Mouse (Mus musculus): ENCODE results near the gene Smap2. TPM values are rescaled to one million over a fixed set of nuclear protein-coding genes. Genes with fewer than 3 reads are reported as not detected.

Gene Smap2
- polyA plus RNA-seq, 1 experiment from 2014 or later = 14.4 TPM

DNA sequence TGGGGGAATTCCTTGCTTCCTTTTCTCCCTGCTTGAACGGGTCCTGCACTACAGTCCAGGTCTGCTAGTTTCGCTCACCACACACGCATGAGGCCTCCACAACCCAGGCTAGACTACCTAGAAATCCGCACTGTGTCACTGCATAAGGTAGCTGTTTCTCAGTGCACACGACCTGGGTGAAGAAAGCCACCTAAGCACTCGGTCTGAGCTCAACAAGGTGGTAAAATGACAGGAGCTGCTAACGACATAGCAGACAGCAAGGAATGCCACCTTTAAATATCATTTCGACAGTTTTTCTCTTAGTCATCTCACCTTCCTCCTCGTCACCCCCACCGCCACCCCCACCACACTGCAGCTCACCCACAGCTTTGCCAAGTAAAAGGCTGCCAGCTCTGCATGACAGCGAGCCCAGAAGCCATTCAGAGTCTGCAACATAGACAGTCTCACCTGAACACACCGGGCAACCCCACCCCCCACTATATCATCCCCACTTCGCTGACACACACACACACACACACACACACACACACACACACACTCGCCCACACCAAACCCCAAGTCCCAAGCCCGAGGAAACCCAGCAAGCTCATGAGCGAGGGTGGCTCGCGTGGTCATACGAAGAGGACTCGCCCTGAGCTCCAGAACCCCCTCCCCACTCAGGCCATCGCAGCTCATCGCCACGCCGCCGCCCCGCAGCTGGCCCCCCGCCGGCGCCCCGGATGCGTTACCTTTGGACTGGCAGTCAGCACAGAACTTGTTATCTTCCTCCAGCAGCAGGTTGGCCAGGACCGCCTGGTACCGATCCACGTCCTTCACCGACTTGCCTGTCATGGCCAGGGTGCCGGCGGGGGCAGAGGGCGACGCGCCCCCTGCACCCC is 787 bp downstream of the Smap2 start:
- Histone ChIP-seq H3K27me3 (no peaks in the 10 kb centered on the region), H3K36me3 (no peaks in the 10 kb centered on the region), H3K9me3 (replicated peaks) (no peaks in the 10 kb centered on the region), H3K9ac (peak overlapping the region; percentile 83), H3K4me1 (peaks cover 23% of the 10 kb centered on the region), H3K4me2 (peak overlapping the region; percentile 87), H3K27ac (peak overlapping the region; percentile 80), H3K4me3 (replicated peaks) (peak overlapping the region; percentile 77)
- ATAC-seq (replicated peaks; ENCODE audit: low FRiP score) = peak; percentile 31
- 5% methylated on average over 37 of the region's 40 CpGs for WGBS

- H3K4me1 ChIP-seq = peaks cover 27% of the 10 kb centered on the region
- no peaks in the 10 kb centered on the region for H3K36me3 ChIP-seq
- ATAC-seq (replicated peaks; ENCODE audit: low FRiP score) = no peak
- H3K9ac ChIP-seq = no peak overlapping the region
- peak overlapping the region; percentile 87; the same call in 1 of the 2 replicates for H3K4me2 ChIP-seq
- no peak overlapping the region for H3K27ac ChIP-seq
- no peaks in the 10 kb centered on the region for H3K9me3 ChIP-seq (replicated peaks)
- whole genome bisulfite sequencing = 73% methylated on average over 7 of the region's 7 CpGs
- H3K4me3 ChIP-seq (replicated peaks) = 0 out of 2 replicates have a peak overlapping the region, but pooled peaks have one; percentile 77
- H3K27me3 ChIP-seq = no peaks in the 10 kb centered on the region
These were observed 1.8 kb downstream of the Smap2 start for GRCm38 (mm10) chr4:121015268-121015659.

DNA sequence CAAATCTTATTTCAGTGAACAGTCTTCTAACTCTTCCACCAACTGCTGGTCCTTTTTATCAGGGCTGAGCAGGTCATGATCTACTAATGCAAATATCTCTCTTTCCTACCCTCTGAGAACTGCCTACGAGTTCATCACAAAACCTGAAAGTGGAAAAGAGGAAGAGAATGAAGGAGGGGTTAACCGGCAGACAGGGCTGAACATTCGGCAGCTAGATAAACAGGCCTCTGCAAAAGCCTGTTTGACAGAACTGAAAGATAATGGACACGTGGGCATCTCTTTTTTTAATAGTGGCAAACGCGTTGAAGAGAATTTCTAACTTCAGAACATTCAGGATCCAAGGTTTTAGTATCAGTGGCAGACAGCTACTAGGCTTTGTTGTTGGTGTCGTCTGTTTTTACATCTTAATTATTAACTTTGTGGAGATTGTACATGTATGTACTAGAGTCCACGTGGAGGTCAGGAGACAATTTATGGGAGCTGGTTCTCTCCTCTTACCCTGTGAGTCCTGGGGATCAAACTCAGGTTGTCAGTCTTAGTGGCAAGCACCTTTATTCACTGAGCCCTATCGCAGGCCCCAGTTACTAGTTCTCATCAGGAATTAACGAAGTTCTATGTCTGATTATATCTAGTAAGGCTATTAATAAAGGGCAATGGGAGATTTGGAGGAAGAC is 2.3 kb downstream of the Smap2 start:
- peaks cover 28% of the 10 kb centered on the region for H3K4me1 ChIP-seq
- H3K9me3 ChIP-seq (replicated peaks) = no peaks in the 10 kb centered on the region
- ATAC-seq (replicated peaks; ENCODE audit: low FRiP score) = no peak
- no peak overlapping the region for H3K9ac ChIP-seq
- no peaks in the 10 kb centered on the region for H3K27me3 ChIP-seq
- WGBS = 73% methylated on average over 10 of the region's 10 CpGs
- no peaks in the 10 kb centered on the region for H3K36me3 ChIP-seq
- 0 out of 2 replicates have a peak overlapping the region, but pooled peaks have one; percentile 87 for H3K4me2 ChIP-seq
- no peak overlapping the region for H3K27ac ChIP-seq
- no peak overlapping the region for H3K4me3 ChIP-seq (replicated peaks)

GRCm38 (mm10) chr4:121010770-121011549 is 6.1 kb downstream of the Smap2 start:
- WGBS = 78% methylated on average over 11 of the region's 11 CpGs
- Histone ChIP-seq H3K4me2 (no peak overlapping the region), H3K27ac (no peak overlapping the region), H3K9me3 (replicated peaks) (no peaks in the 10 kb centered on the region), H3K4me1 (peaks cover 26% of the 10 kb centered on the region), H3K27me3 (no peaks in the 10 kb centered on the region), H3K9ac (no peak overlapping the region), H3K4me3 (replicated peaks) (no peak overlapping the region), H3K36me3 (no peaks in the 10 kb centered on the region)
- ATAC-seq (replicated peaks; ENCODE audit: low FRiP score) = no peak

- Histone ChIP-seq H3K4me1 (peaks cover 24% of the 10 kb centered on the region), H3K9ac (no peak overlapping the region), H3K27ac (no peak overlapping the region), H3K4me2 (no peak overlapping the region), H3K4me3 (replicated peaks) (no peak overlapping the region), H3K27me3 (no peaks in the 10 kb centered on the region), H3K36me3 (no peaks in the 10 kb centered on the region), H3K9me3 (replicated peaks) (no peaks in the 10 kb centered on the region)
- WGBS = 74% methylated on average over 5 of the region's 5 CpGs
- no peak for ATAC-seq (replicated peaks; ENCODE audit: low FRiP score)
These were observed 7.9 kb downstream of the Smap2 start for GRCm38 (mm10) chr4:121009151-121009550.

DNA sequence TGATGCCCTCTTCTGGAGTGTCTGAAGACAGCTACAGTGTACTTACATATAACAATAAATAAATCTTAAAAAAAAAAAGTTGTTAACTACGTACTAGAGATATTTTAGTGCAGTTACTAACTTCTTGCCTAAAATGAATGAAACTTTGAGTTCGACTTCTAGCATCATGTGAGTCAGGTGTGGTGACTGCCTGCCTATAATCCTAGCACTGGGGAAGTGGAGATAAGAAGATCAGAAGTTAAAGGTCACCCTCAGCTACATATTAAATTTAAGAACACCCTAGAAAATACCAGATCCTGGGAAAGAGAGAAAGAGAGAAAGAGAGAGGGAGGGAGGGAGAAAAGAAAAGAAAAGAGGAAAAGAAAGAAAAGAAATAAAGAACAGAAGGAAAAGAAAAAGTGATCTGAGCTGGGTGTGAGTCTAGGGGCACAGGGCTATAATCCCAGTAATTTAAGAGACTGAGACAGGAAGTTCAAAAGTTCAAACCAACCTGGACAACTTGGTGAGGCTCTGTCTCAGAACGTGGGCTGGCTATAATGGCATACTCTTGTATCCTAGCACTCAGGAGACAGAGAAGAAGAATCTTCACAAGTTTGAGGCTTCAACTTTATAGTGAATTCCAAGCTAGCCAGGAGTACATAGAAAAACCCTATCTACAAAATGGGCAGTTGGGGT is 8.8 kb downstream of the Smap2 start:
- WGBS = 44% methylated on average over 3 of the region's 3 CpGs
- Histone ChIP-seq H3K27ac (no peak overlapping the region), H3K4me1 (peaks cover 32% of the 10 kb centered on the region), H3K4me2 (no peak overlapping the region), H3K4me3 (replicated peaks) (no peak overlapping the region), H3K36me3 (no peaks in the 10 kb centered on the region), H3K27me3 (no peaks in the 10 kb centered on the region), H3K9me3 (replicated peaks) (no peaks in the 10 kb centered on the region), H3K9ac (no peak overlapping the region)
- ATAC-seq (replicated peaks; ENCODE audit: low FRiP score) = no peak

GRCm38 (mm10) chr4:121007006-121007405 is 10.0 kb downstream of the Smap2 start:
- H3K36me3 ChIP-seq = no peaks in the 10 kb centered on the region
- H3K27ac ChIP-seq = no peak overlapping the region
- H3K4me3 ChIP-seq (replicated peaks) = no peak overlapping the region
- no peaks in the 10 kb centered on the region for H3K27me3 ChIP-seq
- H3K4me1 ChIP-seq = peaks cover 42% of the 10 kb centered on the region
- no peak overlapping the region for H3K4me2 ChIP-seq
- H3K9me3 ChIP-seq (replicated peaks) = no peaks in the 10 kb centered on the region
- ATAC-seq (replicated peaks; ENCODE audit: low FRiP score) = no peak
- no peak overlapping the region for H3K9ac ChIP-seq

GRCm38 (mm10) chr4:121004679-121005078 is 12.4 kb downstream of the Smap2 start:
- H3K4me3 ChIP-seq (replicated peaks) = no peak overlapping the region
- 54% methylated on average over 4 of the region's 4 CpGs for WGBS
- H3K4me2 ChIP-seq = no peak overlapping the region

GRCm38 (mm10) chr4:121003611-121004091 is 13.4 kb downstream of the Smap2 start:
- peaks cover 42% of the 10 kb centered on the region for H3K4me1 ChIP-seq
- H3K36me3 ChIP-seq = no peaks in the 10 kb centered on the region
- H3K4me2 ChIP-seq = 0 out of 2 replicates have a peak overlapping the region, but pooled peaks have one; percentile 9
- ATAC-seq (replicated peaks; ENCODE audit: low FRiP score) = peak; percentile 63
- H3K9ac ChIP-seq = no peak overlapping the region
- no peaks in the 10 kb centered on the region for H3K27me3 ChIP-seq
- WGBS = 15% methylated on average over 3 of the region's 3 CpGs
- H3K4me3 ChIP-seq (replicated peaks) = no peak overlapping the region
- peak overlapping the region; percentile 66 for H3K27ac ChIP-seq
- H3K9me3 ChIP-seq (replicated peaks) = no peaks in the 10 kb centered on the region

More at GRCm38 (mm10) chr4:121004679-121005078, 12.4 kb downstream of the Smap2 start:
- H3K9me3 ChIP-seq (replicated peaks) = no peaks in the 10 kb centered on the region
- H3K9ac ChIP-seq = no peak overlapping the region
- peak overlapping the region; percentile 66 for H3K27ac ChIP-seq
- H3K4me1 ChIP-seq = peaks cover 45% of the 10 kb centered on the region
- H3K36me3 ChIP-seq = no peaks in the 10 kb centered on the region
- ATAC-seq (replicated peaks; ENCODE audit: low FRiP score) = no peak
- no peaks in the 10 kb centered on the region for H3K27me3 ChIP-seq

DNA sequence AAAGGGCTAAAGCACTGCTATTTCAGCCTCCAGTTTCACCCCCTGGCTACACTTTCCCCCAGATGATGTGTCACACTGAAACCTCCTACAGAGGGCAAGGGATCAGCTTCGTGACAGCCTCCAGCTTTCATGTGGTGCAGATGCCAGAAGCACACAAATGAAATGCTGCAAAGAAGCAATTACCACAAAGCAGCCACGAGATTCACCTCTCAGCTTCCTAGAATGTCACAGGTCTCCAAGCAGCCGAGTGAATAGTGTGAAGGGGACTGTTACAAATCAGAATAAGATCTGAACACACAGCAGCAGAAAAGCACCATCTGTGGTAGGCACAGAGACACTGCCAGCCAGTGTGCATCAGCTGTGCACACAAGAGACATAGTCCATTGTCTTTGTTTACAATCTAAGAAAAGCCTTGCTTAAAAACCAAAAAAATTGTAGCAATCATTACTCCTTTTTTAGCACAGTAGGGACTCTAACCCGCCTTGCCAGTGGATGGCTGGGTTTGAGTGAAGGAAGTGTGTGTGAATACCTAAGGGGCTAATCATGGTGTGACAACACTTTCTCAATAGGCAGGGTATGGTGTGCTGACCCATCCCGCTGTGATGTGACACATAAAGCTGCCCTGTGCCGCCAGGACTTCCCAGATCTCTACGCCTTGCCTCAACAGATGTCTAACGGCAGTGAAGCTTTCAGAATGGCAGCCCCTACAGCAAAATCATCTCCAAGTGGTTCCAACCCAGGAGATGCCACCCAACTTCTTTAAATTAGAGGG is 14.5 kb downstream of the Smap2 start:
- WGBS = 22% methylated on average over 8 of the region's 8 CpGs
- Histone ChIP-seq H3K9ac (0 out of 2 replicates have a peak overlapping the region, but pooled peaks have one; percentile 2), H3K4me2 (no peak overlapping the region), H3K4me1 (peaks cover 38% of the 10 kb centered on the region), H3K4me3 (replicated peaks) (no peak overlapping the region), H3K27me3 (no peaks in the 10 kb centered on the region), H3K36me3 (no peaks in the 10 kb centered on the region), H3K27ac (peak overlapping the region; percentile 75), H3K9me3 (replicated peaks) (no peaks in the 10 kb centered on the region)
- peak; percentile 68 for ATAC-seq (replicated peaks; ENCODE audit: low FRiP score)

DNA sequence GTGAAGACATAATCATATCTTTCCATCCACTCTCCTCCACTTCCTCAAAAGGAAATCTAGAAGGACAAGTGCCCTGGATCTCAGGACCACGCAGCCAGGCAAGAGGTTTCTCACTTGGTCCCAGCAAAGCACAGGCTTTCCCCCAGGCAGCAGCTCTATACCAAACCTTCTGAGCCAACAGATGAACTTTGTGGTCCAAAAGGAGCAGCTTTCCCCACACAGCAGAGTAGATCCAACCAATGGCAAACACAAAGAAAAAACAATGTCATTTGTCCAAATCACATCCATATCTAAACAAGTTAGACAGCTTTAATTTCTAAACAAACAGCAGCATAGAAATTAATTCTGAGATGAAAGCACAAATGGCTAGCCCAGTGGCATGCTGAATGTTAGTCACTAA is 15.4 kb downstream of the Smap2 start:
- Histone ChIP-seq H3K9me3 (replicated peaks) (no peaks in the 10 kb centered on the region), H3K9ac (no peak overlapping the region), H3K27me3 (no peaks in the 10 kb centered on the region), H3K4me1 (peaks cover 38% of the 10 kb centered on the region), H3K4me3 (replicated peaks) (no peak overlapping the region), H3K4me2 (no peak overlapping the region), H3K36me3 (no peaks in the 10 kb centered on the region), H3K27ac (peak overlapping the region; percentile 75; the same call in 1 of the 2 replicates)
- WGBS = 58% methylated on average over 1 of the region's 1 CpGs
- no peak for ATAC-seq (replicated peaks; ENCODE audit: low FRiP score)
